Mouse (Mus musculus): ENCODE data around the gene Emc1. TPM values are rescaled to one million over a fixed set of nuclear protein-coding genes. Genes with fewer than 3 reads are reported as not detected.
"Not testable (repeated sequence)": the region's sequence is repeated elsewhere in the genome, so short reads cannot be mapped to it uniquely, and the experiment has no call there.

The Emc1 gene
- polyA plus RNA-seq, 1 experiment: 37.3 TPM

DNA sequence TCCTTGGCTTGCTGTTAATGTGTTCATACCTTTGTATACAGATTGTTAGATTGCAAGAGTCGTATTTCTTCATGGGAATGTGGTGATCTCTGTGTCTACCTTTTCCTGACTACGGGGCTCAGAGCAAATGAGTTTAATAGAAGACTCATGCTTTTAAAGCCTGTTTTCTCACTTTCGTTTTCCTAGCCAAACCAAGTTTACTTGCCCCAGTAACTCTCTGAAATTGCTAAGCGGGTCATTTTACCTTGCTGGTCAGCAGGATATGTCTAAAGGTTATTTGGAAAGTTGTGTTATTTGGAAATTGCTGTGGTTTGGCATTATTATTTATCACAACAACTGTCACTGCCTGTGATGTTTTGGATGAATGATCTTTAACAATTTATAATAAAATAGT, 29.1 kb downstream of the Emc1 start:
- no peak for TF ChIP-seq EP300 (IDR thresholded peaks at IDR 0.05; ENCODE audit: insufficient read depth, low read depth, low read length)
- TF ChIP-seq POLR2A (IDR thresholded peaks at IDR 0.05; ENCODE audit: insufficient read depth, low read length): no peak
- no peak for TF ChIP-seq CTCF (IDR thresholded peaks at IDR 0.05; ENCODE audit: low read depth, low read length)
- 0 out of 2 replicates have a peak overlapping the region, but pooled peaks have one; percentile 71 for H3K27ac ChIP-seq (ENCODE audit: insufficient read depth, low read length)
- no peaks in the 10 kb centered on the region for H3K9me3 ChIP-seq (replicated peaks; ENCODE audit: control insufficient read depth, insufficient read depth, low read length, poor library complexity, severe bottlenecking)
- peak overlapping the region; percentile 80 for H3K9ac ChIP-seq (ENCODE audit: low read depth, poor library complexity, severe bottlenecking)
- H3K4me1 ChIP-seq (ENCODE audit: control insufficient read depth, insufficient read depth, low read length): peaks cover 3% of the 10 kb centered on the region
- H3K36me3 ChIP-seq (ENCODE audit: control insufficient read depth, insufficient read depth, low read length, poor library complexity, severe bottlenecking): no peaks in the 10 kb centered on the region
- H3K27me3 ChIP-seq (ENCODE audit: control insufficient read depth, insufficient read depth, low read length, poor library complexity, severe bottlenecking): no peaks in the 10 kb centered on the region
- H3K4me3 ChIP-seq (ENCODE audit: low read depth, low read length): no peak overlapping the region

DNA sequence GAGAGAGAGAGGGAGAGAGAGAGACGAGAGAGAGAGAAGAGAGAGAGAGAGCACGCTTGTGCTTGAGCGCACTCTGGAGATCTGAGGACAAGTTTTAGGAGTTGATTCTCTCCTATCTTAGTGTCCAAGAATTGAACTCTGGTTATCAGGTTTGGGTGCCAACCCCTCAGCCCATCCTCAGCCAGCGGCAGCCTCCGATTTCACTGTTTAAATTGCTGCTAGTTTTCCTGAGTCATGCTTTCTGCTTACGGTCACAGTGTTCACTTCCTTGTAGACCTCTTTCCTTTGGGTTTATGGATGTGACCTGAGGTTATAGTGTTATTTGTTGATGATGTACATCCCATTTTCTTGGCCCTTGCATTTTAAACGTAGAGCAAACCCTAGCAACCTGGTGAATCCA, 29.8 kb downstream of the Emc1 start:
- peak overlapping the region; percentile 80 for H3K9ac ChIP-seq (ENCODE audit: low read depth, poor library complexity, severe bottlenecking)
- no peaks in the 10 kb centered on the region for H3K36me3 ChIP-seq (ENCODE audit: control insufficient read depth, insufficient read depth, low read length, poor library complexity, severe bottlenecking)
- peaks cover 3% of the 10 kb centered on the region for H3K4me1 ChIP-seq (ENCODE audit: control insufficient read depth, insufficient read depth, low read length)
- TF ChIP-seq POLR2A (IDR thresholded peaks at IDR 0.05; ENCODE audit: insufficient read depth, low read length) (no peak), CTCF (IDR thresholded peaks at IDR 0.05; ENCODE audit: low read depth, low read length) (no peak), EP300 (IDR thresholded peaks at IDR 0.05; ENCODE audit: insufficient read depth, low read depth, low read length) (no peak)
- H3K27ac ChIP-seq (ENCODE audit: insufficient read depth, low read length): no peak overlapping the region
- 0 out of 2 replicates have a peak overlapping the region, but pooled peaks have one; percentile 14 for H3K4me3 ChIP-seq (ENCODE audit: low read depth, low read length)
- H3K9me3 ChIP-seq (replicated peaks; ENCODE audit: control insufficient read depth, insufficient read depth, low read length, poor library complexity, severe bottlenecking): no peaks in the 10 kb centered on the region
- no peaks in the 10 kb centered on the region for H3K27me3 ChIP-seq (ENCODE audit: control insufficient read depth, insufficient read depth, low read length, poor library complexity, severe bottlenecking)

DNA sequence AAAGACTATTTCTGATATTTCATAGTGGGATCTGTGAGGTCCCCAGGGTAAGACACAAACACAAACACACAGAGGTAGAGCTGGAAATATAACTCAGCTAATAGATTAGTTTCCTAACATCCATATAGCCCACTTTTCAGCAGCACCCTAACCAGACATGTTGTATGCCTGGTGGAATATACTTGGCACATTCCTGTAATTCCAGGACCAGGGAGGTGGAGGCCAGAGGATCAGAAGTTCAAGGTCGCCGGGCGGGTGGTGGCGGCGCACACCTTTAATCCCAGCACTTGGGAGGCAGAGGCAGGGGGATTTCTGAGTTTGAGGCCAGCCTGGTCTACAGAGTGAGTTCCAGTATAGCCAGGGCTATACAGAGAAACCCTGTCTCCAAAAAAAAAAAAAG, 33.5 kb downstream of the Emc1 start:
- not testable (repeated sequence) for H3K4me3 ChIP-seq (ENCODE audit: low read depth, low read length); H3K27me3 ChIP-seq (ENCODE audit: control insufficient read depth, insufficient read depth, low read length, poor library complexity, severe bottlenecking); H3K9ac ChIP-seq (ENCODE audit: low read depth, poor library complexity, severe bottlenecking); H3K36me3 ChIP-seq (ENCODE audit: control insufficient read depth, insufficient read depth, low read length, poor library complexity, severe bottlenecking); H3K4me1 ChIP-seq (ENCODE audit: control insufficient read depth, insufficient read depth, low read length); H3K27ac ChIP-seq (ENCODE audit: insufficient read depth, low read length); H3K9me3 ChIP-seq (replicated peaks; ENCODE audit: control insufficient read depth, insufficient read depth, low read length, poor library complexity, severe bottlenecking)

DNA sequence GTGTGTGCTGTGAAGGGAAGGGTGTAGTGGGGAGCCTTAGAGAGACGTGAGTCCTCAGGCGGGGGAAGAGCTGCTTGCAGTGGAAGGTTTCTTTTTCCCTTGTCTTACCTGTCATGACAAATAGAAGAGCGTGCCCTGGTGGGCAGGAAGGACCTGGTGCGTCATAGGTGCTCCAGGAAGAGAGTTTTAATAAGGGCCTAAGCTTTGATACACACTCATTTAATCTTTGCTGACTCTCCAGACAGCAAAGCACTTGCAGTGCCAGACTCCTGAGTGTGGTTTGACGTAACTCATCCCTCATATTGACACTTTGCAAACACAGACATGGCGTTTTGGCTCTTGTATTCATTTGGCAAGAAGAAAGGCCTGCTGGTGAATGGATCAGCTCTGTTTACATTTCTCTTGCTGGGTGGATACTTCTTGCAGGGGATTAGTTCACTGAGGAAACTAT, 34.5 kb downstream of the Emc1 start:
- H3K36me3 ChIP-seq (ENCODE audit: control insufficient read depth, insufficient read depth, low read length, poor library complexity, severe bottlenecking): peaks cover 14% of the 10 kb centered on the region
- no peak for TF ChIP-seq EP300 (IDR thresholded peaks at IDR 0.05; ENCODE audit: insufficient read depth, low read depth, low read length)
- TF ChIP-seq CTCF (IDR thresholded peaks at IDR 0.05; ENCODE audit: low read depth, low read length): no peak
- TF ChIP-seq POLR2A (IDR thresholded peaks at IDR 0.05; ENCODE audit: insufficient read depth, low read length): no peak
- 0 out of 2 replicates have a peak overlapping the region, but pooled peaks have one; percentile 31 for H3K27ac ChIP-seq (ENCODE audit: insufficient read depth, low read length)
- H3K27me3 ChIP-seq (ENCODE audit: control insufficient read depth, insufficient read depth, low read length, poor library complexity, severe bottlenecking): no peaks in the 10 kb centered on the region
- no peaks in the 10 kb centered on the region for H3K9me3 ChIP-seq (replicated peaks; ENCODE audit: control insufficient read depth, insufficient read depth, low read length, poor library complexity, severe bottlenecking)
- H3K9ac ChIP-seq (ENCODE audit: low read depth, poor library complexity, severe bottlenecking): no peak overlapping the region
- peaks cover 2% of the 10 kb centered on the region for H3K4me1 ChIP-seq (ENCODE audit: control insufficient read depth, insufficient read depth, low read length)
- H3K4me3 ChIP-seq (ENCODE audit: low read depth, low read length): no peak overlapping the region

DNA sequence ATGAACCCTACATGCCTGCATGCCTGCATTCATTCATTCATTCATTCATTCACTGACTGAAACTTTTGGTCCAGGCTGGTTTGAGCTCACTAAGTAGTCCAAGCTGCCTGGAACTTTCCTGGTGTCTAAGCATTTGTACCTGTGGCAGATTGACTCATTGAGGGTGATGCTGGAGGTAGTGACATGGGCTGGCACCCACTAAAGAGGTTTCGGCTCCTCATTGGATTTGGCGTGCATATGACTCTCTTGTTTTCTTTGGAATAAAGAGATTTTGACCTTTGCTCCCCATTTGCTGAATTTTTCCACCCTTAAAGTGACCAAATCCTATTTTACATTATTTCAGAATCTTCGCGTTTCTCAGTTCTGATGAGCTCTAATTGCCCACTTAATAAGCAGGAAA, 37.2 kb downstream of the Emc1 start:
- Histone ChIP-seq H3K4me3 (ENCODE audit: low read depth, low read length) (no peak overlapping the region), H3K36me3 (ENCODE audit: control insufficient read depth, insufficient read depth, low read length, poor library complexity, severe bottlenecking) (peaks cover 36% of the 10 kb centered on the region), H3K27ac (ENCODE audit: insufficient read depth, low read length) (no peak overlapping the region), H3K4me1 (ENCODE audit: control insufficient read depth, insufficient read depth, low read length) (peaks cover 1% of the 10 kb centered on the region), H3K27me3 (ENCODE audit: control insufficient read depth, insufficient read depth, low read length, poor library complexity, severe bottlenecking) (no peaks in the 10 kb centered on the region), H3K9ac (ENCODE audit: low read depth, poor library complexity, severe bottlenecking) (no peak overlapping the region), H3K9me3 (replicated peaks; ENCODE audit: control insufficient read depth, insufficient read depth, low read length, poor library complexity, severe bottlenecking) (no peaks in the 10 kb centered on the region)
- TF ChIP-seq POLR2A (IDR thresholded peaks at IDR 0.05; ENCODE audit: insufficient read depth, low read length): no peak
- TF ChIP-seq CTCF (IDR thresholded peaks at IDR 0.05; ENCODE audit: low read depth, low read length): no peak
- TF ChIP-seq EP300 (IDR thresholded peaks at IDR 0.05; ENCODE audit: insufficient read depth, low read depth, low read length): no peak

DNA sequence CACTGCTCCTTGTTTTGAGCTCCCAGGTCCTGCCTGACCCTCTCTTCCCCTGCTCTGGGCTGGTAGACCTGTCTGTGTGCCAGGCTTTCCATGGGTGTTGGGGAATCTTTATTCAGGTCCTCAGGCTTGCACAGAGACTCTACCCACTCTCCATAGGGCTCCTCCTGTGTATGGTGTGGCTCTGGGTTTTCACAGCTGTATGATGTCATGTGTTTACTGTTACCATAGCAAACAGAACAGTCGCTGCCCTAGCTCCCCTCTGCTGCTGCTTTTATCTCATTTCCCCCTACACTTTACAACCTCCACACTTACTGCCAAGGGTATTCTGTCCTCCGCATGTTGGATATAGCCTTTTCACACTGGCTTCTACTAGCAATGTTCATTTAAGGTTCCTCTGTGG, 43.0 kb downstream of the Emc1 start:
- H3K4me3 ChIP-seq (ENCODE audit: low read depth, low read length): no peak overlapping the region
- H3K27me3 ChIP-seq (ENCODE audit: control insufficient read depth, insufficient read depth, low read length, poor library complexity, severe bottlenecking): no peaks in the 10 kb centered on the region
- no peak for TF ChIP-seq CTCF (IDR thresholded peaks at IDR 0.05; ENCODE audit: low read depth, low read length)
- no peak for TF ChIP-seq POLR2A (IDR thresholded peaks at IDR 0.05; ENCODE audit: insufficient read depth, low read length)
- TF ChIP-seq EP300 (IDR thresholded peaks at IDR 0.05; ENCODE audit: insufficient read depth, low read depth, low read length): no peak
- no peak overlapping the region for H3K27ac ChIP-seq (ENCODE audit: insufficient read depth, low read length)
- no peaks in the 10 kb centered on the region for H3K4me1 ChIP-seq (ENCODE audit: control insufficient read depth, insufficient read depth, low read length)
- H3K36me3 ChIP-seq (ENCODE audit: control insufficient read depth, insufficient read depth, low read length, poor library complexity, severe bottlenecking): peaks cover 68% of the 10 kb centered on the region
- no peaks in the 10 kb centered on the region for H3K9me3 ChIP-seq (replicated peaks; ENCODE audit: control insufficient read depth, insufficient read depth, low read length, poor library complexity, severe bottlenecking)
- H3K9ac ChIP-seq (ENCODE audit: low read depth, poor library complexity, severe bottlenecking): no peak overlapping the region
